In genomic region chr11:57656602-57657275, GRCm38 (mm10) we compare ENCODE assay signal across 9 mouse cellular contexts. TPM values are rescaled to one million over a fixed set of nuclear protein-coding genes. Genes with fewer than 3 reads are reported as not detected.
DNase-seq lines count a peak whose midpoint lies in the region; ATAC-seq and TF ChIP-seq lines count a peak whose summit lies in the region.
"Had no signal": no experiment of that assay in that cellular context is flagged by ENCODE, and none has a peak within 500 bp of the region (broad histone marks: within the 10 kb centered on the region; RNA-seq: fewer than 3 reads in every experiment).

No protein-coding gene starts in this region.

- no peaks in the 10 kb centered on the region for H3K36me3 ChIP-seq in heart, embryonic 12.5 days
- H3K36me3 ChIP-seq in limb, embryonic 14.5 days (ENCODE audit: control insufficient read depth, insufficient read depth, low read length) = no peaks in the 10 kb centered on the region

- H3K27me3 ChIP-seq in heart, embryonic 12.5 days (replicated peaks) = no peaks in the 10 kb centered on the region
- H3K27me3 ChIP-seq in limb, embryonic 14.5 days (ENCODE audit: control insufficient read depth, insufficient read depth, low read length) = no peaks in the 10 kb centered on the region

- H3K9ac ChIP-seq in heart, embryonic 12.5 days = 0 out of 2 replicates have a peak overlapping the region, but pooled peaks have one; percentile 12
- H3K9ac ChIP-seq in limb, embryonic 14.5 days (ENCODE audit: low read depth, low read length, severe bottlenecking) = no peak overlapping the region

- no peak for DNase-seq in heart, adult 9 months (ENCODE audit: low spot score in 2 of 2)
- peak; percentile 4 for DNase-seq in urinary bladder, postnatal 14 days (ENCODE audit: low spot score)
- DNase-seq in urinary bladder, postnatal 25 days (ENCODE audit: low spot score) = no peak
- no peak for DNase-seq in limb, embryonic 14.5 days (ENCODE audit: low spot score)
- no peak for DNase-seq in layer of hippocampus, adult 11-12 months (ENCODE audit: low spot score)
- DNase-seq in lung, postnatal 14 days = no peak
- DNase-seq: heart, postnatal 4 days had no signal

- no peak for ATAC-seq in heart, embryonic 12.5 days (ENCODE audit: insufficient number of reproducible peaks, low FRiP score)
- ATAC-seq in limb, embryonic 14.5 days (ENCODE audit: low FRiP score, low read depth) = no peak

- peak overlapping the region; percentile 23; the same call in 1 of the 2 replicates for H3K4me2 ChIP-seq in heart, embryonic 12.5 days
- H3K4me2 ChIP-seq in limb, embryonic 14.5 days (replicated peaks; ENCODE audit: low read depth, low read length, severe bottlenecking) = no peak overlapping the region

- WGBS in heart, embryonic 12.5 days = 46% methylated on average over 8 of the region's 8 CpGs
- 68% methylated on average over 8 of the region's 8 CpGs for WGBS in limb, embryonic 14.5 days

- no peak overlapping the region for H3K4me3 ChIP-seq in heart, embryonic 12.5 days
- H3K4me3 ChIP-seq in limb, embryonic 14.5 days (replicated peaks; ENCODE audit: low read length) = no peak overlapping the region

- H3K9me3 ChIP-seq in heart, embryonic 12.5 days (replicated peaks) = no peaks in the 10 kb centered on the region
- no peaks in the 10 kb centered on the region for H3K9me3 ChIP-seq in limb, embryonic 14.5 days (ENCODE audit: control insufficient read depth, low read length)

- no peak overlapping the region for H3K27ac ChIP-seq in heart, embryonic 12.5 days (ENCODE audit: poor library complexity, severe bottlenecking)
- H3K27ac ChIP-seq in limb, embryonic 14.5 days (replicated peaks; ENCODE audit: low read depth, low read length) = peak overlapping the region; percentile 19; the same call in 1 of the 2 replicates
- H3K27ac ChIP-seq: kidney, postnatal 0 days had no signal

- H3K4me1 ChIP-seq in heart, embryonic 12.5 days (replicated peaks) = peaks cover 86% of the 10 kb centered on the region
- peaks cover 27% of the 10 kb centered on the region for H3K4me1 ChIP-seq in limb, embryonic 14.5 days (ENCODE audit: control insufficient read depth, insufficient read depth, low read length)

- TF ChIP-seq POLR2A in limb, embryonic 14.5 days (IDR thresholded peaks at IDR 0.05; ENCODE audit: borderline replicate concordance, extremely low read depth, insufficient read depth, insufficient read length) = no peak

RNA-seq across cellular contexts. Expression of gene Galnt10, which starts 11.5 kb away (rescaled TPM):
- polyA plus RNA-seq in heart, embryonic 12.5 days (2016; fragmentation: Nextera tagmentation; extraction: Ambion mirVana) = 15.9 and 16.5 TPM in 2 replicates
- 26.5 and 30.3 TPM in 2 replicates for polyA plus RNA-seq in limb, embryonic 14.5 days (2012; rRNA removed)
- polyA plus RNA-seq in limb, embryonic 14.5 days (2014; fragmentation: Nextera tagmentation; extraction: Ambion mirVana) = 24.4 and 27.5 TPM in 2 replicates
